ENCODE assay signal across 12 mouse cellular contexts in the genomic region with DNA sequence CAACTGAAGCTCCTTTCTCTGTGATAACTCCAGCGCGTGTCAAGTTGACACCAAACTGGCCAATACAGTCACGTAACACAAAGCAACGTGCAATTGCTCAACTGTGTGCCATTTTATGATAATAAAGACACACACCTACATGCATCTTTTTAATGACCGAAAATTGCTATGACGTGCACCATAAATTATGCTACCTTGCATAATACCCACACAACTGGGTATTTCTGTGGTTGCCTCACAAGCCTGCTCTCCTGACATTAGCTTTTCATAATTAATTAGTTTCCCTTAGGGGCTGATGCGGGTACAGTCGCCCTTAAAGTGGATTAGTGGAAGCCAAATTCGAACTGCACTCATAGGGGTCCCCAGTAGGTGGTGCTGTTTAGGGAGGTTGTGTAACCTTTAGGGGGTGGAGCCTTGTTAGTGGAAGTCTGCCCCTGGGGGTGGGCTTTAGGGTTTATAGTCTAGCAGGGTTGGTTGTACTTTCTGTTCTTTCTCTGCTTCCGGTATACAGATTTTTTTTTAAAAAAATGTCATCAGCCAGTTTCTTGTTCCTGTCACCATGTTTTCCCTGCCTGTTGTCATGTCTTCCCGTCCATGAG. TPM values are rescaled to one million over a fixed set of nuclear protein-coding genes. Genes with fewer than 3 reads are reported as not detected.
A peak's percentile ranks its signal among the peaks of the same experiment; 100 is the strongest.
DNase-seq lines count a peak whose midpoint lies in the region; ATAC-seq and TF ChIP-seq lines count a peak whose summit lies in the region.
"Had no signal": no experiment of that assay in that cellular context is flagged by ENCODE, and none has a peak within 500 bp of the region (broad histone marks: within the 10 kb centered on the region; RNA-seq: fewer than 3 reads in every experiment).

No protein-coding gene starts in this region.

- no peak overlapping the region for H3K4me2 ChIP-seq in kidney, embryonic 15.5 days
- H3K4me2 ChIP-seq in stomach, postnatal 0 days (replicated peaks; ENCODE audit: low read depth) = no peak overlapping the region
- H3K4me2 ChIP-seq: heart, embryonic 12.5 days had no signal

- TF ChIP-seq POLR2A in thymus, adult 2 months (IDR thresholded peaks at IDR 0.05; ENCODE audit: control insufficient read depth, extremely low read depth, insufficient read depth, low read length, poor library complexity) = no peak

- 76% methylated on average over 11 of the region's 11 CpGs for WGBS in kidney, embryonic 15.5 days
- 80% methylated on average over 11 of the region's 11 CpGs for WGBS in thymus, adult 2 months
- 71% methylated on average over 11 of the region's 11 CpGs for WGBS in stomach, postnatal 0 days

- H3K9me3 ChIP-seq in kidney, embryonic 15.5 days (replicated peaks) = no peaks in the 10 kb centered on the region
- H3K9me3 ChIP-seq in stomach, postnatal 0 days (ENCODE audit: control insufficient read depth, low read length) = no peaks in the 10 kb centered on the region
- H3K9me3 ChIP-seq: heart, embryonic 12.5 days had no signal

- no peak for ATAC-seq in kidney, embryonic 15.5 days (replicated peaks; ENCODE audit: low FRiP score)
- ATAC-seq in stomach, postnatal 0 days (ENCODE audit: low FRiP score, low TSS enrichment) = no peak

- no peaks in the 10 kb centered on the region for H3K36me3 ChIP-seq in kidney, embryonic 15.5 days
- no peaks in the 10 kb centered on the region for H3K36me3 ChIP-seq in thymus, adult 2 months (ENCODE audit: control insufficient read depth, insufficient read depth, low read length)
- no peaks in the 10 kb centered on the region for H3K36me3 ChIP-seq in stomach, postnatal 0 days (ENCODE audit: control insufficient read depth, insufficient read depth, low read length)
- H3K36me3 ChIP-seq: heart, embryonic 12.5 days had no signal

- no peak overlapping the region for H3K9ac ChIP-seq in kidney, embryonic 15.5 days
- H3K9ac ChIP-seq in stomach, postnatal 0 days (ENCODE audit: low read length) = no peak overlapping the region
- H3K9ac ChIP-seq: heart, embryonic 12.5 days had no signal

- H3K27me3 ChIP-seq in kidney, embryonic 15.5 days = 0 out of 2 replicates have a peak, but pooled peaks cover 2% of the 10 kb centered on the region
- H3K27me3 ChIP-seq in thymus, adult 2 months (ENCODE audit: control insufficient read depth, insufficient read depth, low read length) = no peaks in the 10 kb centered on the region
- H3K27me3 ChIP-seq in stomach, postnatal 0 days (ENCODE audit: control insufficient read depth, insufficient read depth, low read length) = no peaks in the 10 kb centered on the region

- TF ChIP-seq CTCF in thymus, adult 2 months (IDR thresholded peaks at IDR 0.05; ENCODE audit: borderline replicate concordance, control insufficient read depth, extremely low read depth, insufficient read depth, low read length, poor library complexity) = no peak
- peak; percentile 60 for TF ChIP-seq CTCF in stomach, postnatal 0 days (IDR thresholded peaks at IDR 0.05; ENCODE audit: low read depth)

- no peak overlapping the region for H3K27ac ChIP-seq in kidney, embryonic 15.5 days
- H3K27ac ChIP-seq in thymus, adult 2 months (ENCODE audit: control insufficient read depth, insufficient read depth, low read length) = no peak overlapping the region
- no peak overlapping the region for H3K27ac ChIP-seq in stomach, postnatal 0 days (replicated peaks)

- no peaks in the 10 kb centered on the region for H3K4me1 ChIP-seq in kidney, embryonic 15.5 days
- no peaks in the 10 kb centered on the region for H3K4me1 ChIP-seq in thymus, adult 2 months (replicated peaks; ENCODE audit: control insufficient read depth, insufficient read depth, low read length)
- H3K4me1 ChIP-seq in stomach, postnatal 0 days (replicated peaks; ENCODE audit: control insufficient read depth, insufficient read depth) = no peaks in the 10 kb centered on the region
- H3K4me1 ChIP-seq: heart, embryonic 12.5 days had no signal

- no peak for TF ChIP-seq EP300 in stomach, postnatal 0 days (optimal IDR thresholded peaks at IDR 0.05)

- no peak overlapping the region for H3K4me3 ChIP-seq in kidney, embryonic 15.5 days (replicated peaks)
- H3K4me3 ChIP-seq in thymus, adult 2 months (ENCODE audit: control insufficient read depth, insufficient read depth, low read length) = no peak overlapping the region
- H3K4me3 ChIP-seq in stomach, postnatal 0 days (ENCODE audit: low read depth, low read length) = no peak overlapping the region
- H3K4me3 ChIP-seq: erythroblast, embryonic 14.5 days; heart, embryonic 12.5 days had no signal

- peak; percentile 3 for DNase-seq in kidney, adult 9 months
- DNase-seq in thymus, postnatal 0 days (ENCODE audit: low spot score) = peak; percentile 27
- DNase-seq in thymus, adult 2 months = no peak
- DNase-seq in embryo, embryonic 10.5 days (ENCODE audit: low spot score) = peak; percentile 54
- DNase-seq in stomach, postnatal 0 days (ENCODE audit: low spot score) = no peak
- DNase-seq in right cerebral cortex, postnatal 14 days = no peak
- DNase-seq in T-cell, adult 2 months (ENCODE audit: low spot score) = no peak
- DNase-seq: cerebellum, adult 11 months; right cerebral cortex, postnatal 4 days had no signal

RNA-seq across cellular contexts. Expression of gene Piwil1, which starts 30.2 kb away (rescaled TPM):
- polyA plus RNA-seq in kidney, embryonic 15.5 days (2015; fragmentation: Nextera tagmentation; extraction: Ambion mirVana) = not detected in 2 replicates
- polyA plus RNA-seq in thymus, postnatal 0 days (2015; fragmentation: Nextera tagmentation; extraction: Ambion mirVana) = not detected in 2 replicates
- polyA plus RNA-seq in thymus, adult 2 months (2012; rRNA removed) = 0.05 and 0.08 TPM in 2 replicates
- polyA plus RNA-seq in stomach, postnatal 0 days (2015; fragmentation: Nextera tagmentation; extraction: Ambion mirVana) = not detected in 2 replicates
- polyA plus RNA-seq: erythroblast, embryonic 14.5 days; heart, embryonic 12.5 days had no signal

Comparison
In these comparisons a context has a peak if more than half of its experiments do, and no peak if none do; other contexts are left out.
1. DNase-seq: peak in kidney, adult 9 months (single experiment), thymus, postnatal 0 days (single experiment) and embryo, embryonic 10.5 days (single experiment); none in thymus, adult 2 months (single experiment), stomach, postnatal 0 days (single experiment), right cerebral cortex, postnatal 14 days (single experiment) and T-cell, adult 2 months (single experiment).